Comparison of ENCODE assay signal across 8 mouse cellular contexts in the genomic region with DNA sequence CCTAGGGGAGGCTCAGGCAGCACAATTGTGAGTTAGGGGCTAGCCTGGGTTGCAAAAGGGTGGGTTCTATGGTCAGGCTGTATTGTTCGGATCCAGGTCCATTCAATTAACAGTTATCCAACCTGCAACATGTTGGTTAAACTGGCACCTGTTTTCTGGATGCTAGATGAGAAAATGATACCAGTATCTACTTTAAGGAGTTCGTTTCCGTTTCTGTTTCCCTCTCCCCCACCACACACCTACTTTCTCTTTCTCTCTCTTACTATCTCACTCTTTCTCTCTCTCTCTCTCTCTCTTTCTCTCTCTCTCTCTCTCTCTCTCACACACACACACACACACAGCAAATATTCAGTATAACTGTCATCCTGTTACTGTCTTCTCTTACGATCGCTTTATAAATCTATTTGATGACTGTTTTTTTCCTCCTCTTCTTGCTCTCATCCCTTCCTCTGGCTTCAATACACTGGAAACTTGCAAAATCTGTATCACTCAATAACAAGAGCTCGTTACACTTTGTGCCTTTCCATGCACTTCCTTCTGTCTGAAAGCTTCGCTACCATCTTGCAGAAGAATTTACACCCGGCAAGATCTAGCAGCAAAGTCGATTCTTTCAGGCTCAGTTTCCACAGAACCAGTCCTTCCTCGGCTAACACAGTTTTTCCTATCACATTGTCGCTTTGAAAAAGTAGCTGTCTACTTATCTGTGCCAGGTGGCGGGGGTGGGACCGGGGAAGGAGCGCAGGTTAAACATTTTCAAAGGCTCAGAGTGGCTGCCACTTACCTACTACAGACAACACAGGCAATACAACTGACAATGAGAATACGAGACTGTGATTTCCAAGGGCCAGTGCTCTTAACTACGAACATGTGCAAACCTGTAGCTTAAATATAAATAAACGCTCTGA. TPM values are rescaled to one million over a fixed set of nuclear protein-coding genes. Genes with fewer than 3 reads are reported as not detected.
DNase-seq lines count a peak whose midpoint lies in the region; ATAC-seq lines count a peak whose summit lies in the region.

No protein-coding gene starts in this region.

- no peak for DNase-seq in heart, adult 9 months (ENCODE audit: low spot score in 2 of 2)
- peak; percentile 12 for DNase-seq in brain, adult 2 months (ENCODE audit: low read depth, low spot score)
- peak; percentile 13 for DNase-seq in midbrain, embryonic 10.5 days (ENCODE audit: low spot score)
- peak; percentile 46 for DNase-seq in thymus, postnatal 0 days (ENCODE audit: low spot score)
- no peak for DNase-seq in ovary, postnatal 10 days (ENCODE audit: low spot score)

- peaks cover 21% of the 10 kb centered on the region for H3K36me3 ChIP-seq in heart, embryonic 13.5 days
- H3K36me3 ChIP-seq in forebrain, embryonic 15.5 days: peaks cover 13% of the 10 kb centered on the region
- H3K36me3 ChIP-seq in kidney, embryonic 16.5 days (ENCODE audit: insufficient read depth, low read length): peaks cover 11% of the 10 kb centered on the region; the same call in 1 of the 2 replicates
- peaks cover 28% of the 10 kb centered on the region for H3K36me3 ChIP-seq in midbrain, embryonic 10.5 days

- H3K4me3 ChIP-seq in heart, embryonic 13.5 days: peak overlapping the region; percentile 98
- H3K4me3 ChIP-seq in forebrain, embryonic 15.5 days: peak overlapping the region; percentile 57
- H3K4me3 ChIP-seq in kidney, embryonic 16.5 days (ENCODE audit: low read length): peak overlapping the region; percentile 92
- peak overlapping the region; percentile 74 for H3K4me3 ChIP-seq in midbrain, embryonic 10.5 days

- H3K4me2 ChIP-seq in heart, embryonic 13.5 days: peak overlapping the region; percentile 92
- peak overlapping the region; percentile 81 for H3K4me2 ChIP-seq in forebrain, embryonic 15.5 days (replicated peaks)
- peak overlapping the region; percentile 93 for H3K4me2 ChIP-seq in kidney, embryonic 16.5 days (replicated peaks; ENCODE audit: low read depth, low read length)

- WGBS in heart, embryonic 13.5 days: 13% methylated on average over 17 of the region's 17 CpGs
- WGBS in forebrain, embryonic 15.5 days: 16% methylated on average over 17 of the region's 17 CpGs
- WGBS in kidney, embryonic 16.5 days: 9% methylated on average over 17 of the region's 17 CpGs
- WGBS in midbrain, embryonic 10.5 days: 26% methylated on average over 17 of the region's 17 CpGs

- peak overlapping the region; percentile 72 for H3K27ac ChIP-seq in heart, embryonic 13.5 days (replicated peaks)
- H3K27ac ChIP-seq in forebrain, embryonic 15.5 days (replicated peaks): peak overlapping the region; percentile 89
- peak overlapping the region; percentile 79 for H3K27ac ChIP-seq in kidney, embryonic 16.5 days (ENCODE audit: low read length)
- peak overlapping the region; percentile 92 for H3K27ac ChIP-seq in midbrain, embryonic 10.5 days (replicated peaks)

- no peaks in the 10 kb centered on the region for H3K9me3 ChIP-seq in heart, embryonic 13.5 days
- H3K9me3 ChIP-seq in forebrain, embryonic 15.5 days: no peaks in the 10 kb centered on the region
- H3K9me3 ChIP-seq in kidney, embryonic 16.5 days (ENCODE audit: low read length): no peaks in the 10 kb centered on the region
- H3K9me3 ChIP-seq in midbrain, embryonic 10.5 days (replicated peaks): no peaks in the 10 kb centered on the region

- peak overlapping the region; percentile 86 for H3K9ac ChIP-seq in heart, embryonic 13.5 days
- H3K9ac ChIP-seq in forebrain, embryonic 15.5 days (replicated peaks): peak overlapping the region; percentile 58
- H3K9ac ChIP-seq in kidney, embryonic 16.5 days (replicated peaks; ENCODE audit: low read length): peak overlapping the region; percentile 74

- H3K27me3 ChIP-seq in heart, embryonic 13.5 days (replicated peaks): no peaks in the 10 kb centered on the region
- H3K27me3 ChIP-seq in forebrain, embryonic 15.5 days: no peaks in the 10 kb centered on the region
- no peaks in the 10 kb centered on the region for H3K27me3 ChIP-seq in kidney, embryonic 16.5 days (ENCODE audit: insufficient read depth, low read length)
- H3K27me3 ChIP-seq in midbrain, embryonic 10.5 days (ENCODE audit: low read depth, poor library complexity, severe bottlenecking): no peaks in the 10 kb centered on the region

- no peak for ATAC-seq in heart, embryonic 13.5 days (ENCODE audit: extremely low read depth, insufficient number of reproducible peaks, low FRiP score, low TSS enrichment)
- no peak for ATAC-seq in forebrain, embryonic 15.5 days (replicated peaks)
- no peak for ATAC-seq in kidney, embryonic 16.5 days (ENCODE audit: low FRiP score, low TSS enrichment)

- H3K4me1 ChIP-seq in heart, embryonic 13.5 days: peaks cover 27% of the 10 kb centered on the region
- H3K4me1 ChIP-seq in forebrain, embryonic 15.5 days: peaks cover 30% of the 10 kb centered on the region
- H3K4me1 ChIP-seq in kidney, embryonic 16.5 days (ENCODE audit: insufficient read depth, low read length): peaks cover 17% of the 10 kb centered on the region
- peaks cover 37% of the 10 kb centered on the region for H3K4me1 ChIP-seq in midbrain, embryonic 10.5 days

RNA-seq across cellular contexts. Expression of gene Atm, which starts 0.9 kb away (rescaled TPM):
- polyA plus RNA-seq in heart, embryonic 13.5 days (2015; fragmentation: Nextera tagmentation; extraction: Ambion mirVana): 6.0 and 7.8 TPM in 2 replicates
- polyA plus RNA-seq in forebrain, embryonic 15.5 days (2015; fragmentation: Nextera tagmentation; extraction: Ambion mirVana): 12.4 and 13.4 TPM in 2 replicates
- 13.1 and 16.8 TPM in 2 replicates for polyA plus RNA-seq in kidney, embryonic 16.5 days (2015; fragmentation: Nextera tagmentation; extraction: Ambion mirVana)
- polyA plus RNA-seq in midbrain, embryonic 10.5 days (2016; fragmentation: Nextera tagmentation; extraction: Ambion mirVana): 18.7 and 19.9 TPM in 2 replicates
- 11.0 and 13.5 TPM in 2 replicates for polyA plus RNA-seq in thymus, postnatal 0 days (2015; fragmentation: Nextera tagmentation; extraction: Ambion mirVana)

RNA-seq across cellular contexts. Expression of gene Npat, which starts 1.2 kb away (rescaled TPM):
- polyA plus RNA-seq in heart, embryonic 13.5 days (2015; fragmentation: Nextera tagmentation; extraction: Ambion mirVana): 11.9 and 12.4 TPM in 2 replicates
- 13.2 and 14.6 TPM in 2 replicates for polyA plus RNA-seq in forebrain, embryonic 15.5 days (2015; fragmentation: Nextera tagmentation; extraction: Ambion mirVana)
- polyA plus RNA-seq in kidney, embryonic 16.5 days (2015; fragmentation: Nextera tagmentation; extraction: Ambion mirVana): 19.0 and 20.5 TPM in 2 replicates
- 19.3 and 20.4 TPM in 2 replicates for polyA plus RNA-seq in midbrain, embryonic 10.5 days (2016; fragmentation: Nextera tagmentation; extraction: Ambion mirVana)
- polyA plus RNA-seq in thymus, postnatal 0 days (2015; fragmentation: Nextera tagmentation; extraction: Ambion mirVana): 13.3 and 13.5 TPM in 2 replicates

Comparison
In these comparisons a context has a peak if more than half of its experiments do, and no peak if none do; other contexts are left out.
1. DNase-seq: peak in brain, adult 2 months (single experiment), midbrain, embryonic 10.5 days (single experiment) and thymus, postnatal 0 days (single experiment); none in heart, adult 9 months (0 of 2) and ovary, postnatal 10 days (single experiment).
2. Peak in every context shown above with its lines, with median percentiles within 50 percentile points of each other: H3K27ac ChIP-seq, H3K4me2 ChIP-seq, H3K4me3 ChIP-seq and H3K9ac ChIP-seq.